Mouse (Mus musculus): Measurements from ENCODE around the gene Aldh16a1. TPM values are rescaled to one million over a fixed set of nuclear protein-coding genes. Genes with fewer than 3 reads are reported as not detected.
"Not testable (repeated sequence)": the region's sequence is repeated elsewhere in the genome, so short reads cannot be mapped to it uniquely, and the experiment has no call there.

Aldh16a1 gene
- polyA plus RNA-seq, 1 experiment from 2014 or later: 13.0 TPM

- peaks cover 43% of the 10 kb centered on the region for H3K79me2 ChIP-seq (ENCODE audit: inconsistent target)
- peaks cover 30% of the 10 kb centered on the region for H3K36me3 ChIP-seq (ENCODE audit: inconsistent target)
- WGBS (ENCODE audit: missing documents): 56% methylated on average over 21 of the region's 21 CpGs
- H3K27ac ChIP-seq: peak overlapping the region; percentile 90
- H3K4me3 ChIP-seq (ENCODE audit: inconsistent target): peak overlapping the region; percentile 99
These were observed 27.3 kb downstream of the Aldh16a1 start for GRCm38 (mm10) chr7:45126844-45127699.

- peaks cover 43% of the 10 kb centered on the region for H3K79me2 ChIP-seq (ENCODE audit: inconsistent target)
- WGBS (ENCODE audit: missing documents): 88% methylated on average over 17 of the region's 17 CpGs
- H3K36me3 ChIP-seq (ENCODE audit: inconsistent target): peaks cover 38% of the 10 kb centered on the region
- H3K4me3 ChIP-seq (ENCODE audit: inconsistent target): no peak overlapping the region
- peak overlapping the region; percentile 90; the same call in 1 of the 2 replicates for H3K27ac ChIP-seq
These were observed 28.1 kb downstream of the Aldh16a1 start for GRCm38 (mm10) chr7:45126147-45126843.

- peaks cover 44% of the 10 kb centered on the region for H3K36me3 ChIP-seq (ENCODE audit: inconsistent target)
- H3K27ac ChIP-seq; H3K4me3 ChIP-seq (ENCODE audit: inconsistent target): not testable (repeated sequence)
- 74% methylated on average over 5 of the region's 5 CpGs for WGBS (ENCODE audit: missing documents)
- peaks cover 43% of the 10 kb centered on the region for H3K79me2 ChIP-seq (ENCODE audit: inconsistent target)
These were observed 28.7 kb downstream of the Aldh16a1 start for GRCm38 (mm10) chr7:45125649-45126048.

- 85% methylated on average over 7 of the region's 7 CpGs for WGBS (ENCODE audit: missing documents)
- H3K36me3 ChIP-seq (ENCODE audit: inconsistent target): peaks cover 49% of the 10 kb centered on the region
- peak overlapping the region; percentile 36; the same call in 1 of the 2 replicates for H3K27ac ChIP-seq
- H3K79me2 ChIP-seq (ENCODE audit: inconsistent target): peaks cover 43% of the 10 kb centered on the region
- no peak overlapping the region for H3K4me3 ChIP-seq (ENCODE audit: inconsistent target)
These were observed 29.2 kb downstream of the Aldh16a1 start for GRCm38 (mm10) chr7:45125144-45125600.

- H3K79me2 ChIP-seq (ENCODE audit: inconsistent target): peaks cover 43% of the 10 kb centered on the region
- 4% methylated on average over 56 of the region's 59 CpGs for WGBS (ENCODE audit: missing documents)
- peaks cover 53% of the 10 kb centered on the region for H3K36me3 ChIP-seq (ENCODE audit: inconsistent target)
- peak within 1 kb of the TSS; percentile 95 for H3K27ac ChIP-seq
- peak within 1 kb of the TSS; percentile 99 for H3K4me3 ChIP-seq (ENCODE audit: inconsistent target)
These were observed 29.9 kb downstream of the Aldh16a1 start, which contains the start of gene Rps11 for GRCm38 (mm10) chr7:45124224-45125143. Gene Rps11, minus strand, starts transcription at chr7:45124439.

- Histone ChIP-seq H3K27ac (peak overlapping the region; percentile 95), H3K36me3 (ENCODE audit: inconsistent target) (peaks cover 53% of the 10 kb centered on the region), H3K79me2 (ENCODE audit: inconsistent target) (peaks cover 39% of the 10 kb centered on the region), H3K4me3 (ENCODE audit: inconsistent target) (peak overlapping the region; percentile 99)
- 7% methylated on average over 12 of the region's 12 CpGs for WGBS (ENCODE audit: missing documents)
These were observed 31.2 kb downstream of the Aldh16a1 start for GRCm38 (mm10) chr7:45123186-45123570.

- peak overlapping the region; percentile 99 for H3K4me3 ChIP-seq (ENCODE audit: inconsistent target)
- peaks cover 53% of the 10 kb centered on the region for H3K36me3 ChIP-seq (ENCODE audit: inconsistent target)
- 67% methylated on average over 13 of the region's 15 CpGs for WGBS (ENCODE audit: missing documents)
- H3K27ac ChIP-seq: peak overlapping the region; percentile 95
- peaks cover 34% of the 10 kb centered on the region for H3K79me2 ChIP-seq (ENCODE audit: inconsistent target)
These were observed 31.7 kb downstream of the Aldh16a1 start for GRCm38 (mm10) chr7:45122561-45123185.

GRCm38 (mm10) chr7:45121966-45122365, 32.4 kb downstream of the Aldh16a1 start:
- peaks cover 27% of the 10 kb centered on the region for H3K79me2 ChIP-seq (ENCODE audit: inconsistent target)
- H3K36me3 ChIP-seq (ENCODE audit: inconsistent target): peaks cover 51% of the 10 kb centered on the region
- no peak overlapping the region for H3K4me3 ChIP-seq (ENCODE audit: inconsistent target)
- H3K27ac ChIP-seq: no peak overlapping the region

- H3K36me3 ChIP-seq (ENCODE audit: inconsistent target): peaks cover 46% of the 10 kb centered on the region
- 22% methylated on average over 7 of the region's 8 CpGs for WGBS (ENCODE audit: missing documents)
- H3K27ac ChIP-seq: no peak overlapping the region
- peaks cover 21% of the 10 kb centered on the region for H3K79me2 ChIP-seq (ENCODE audit: inconsistent target)
- H3K4me3 ChIP-seq (ENCODE audit: inconsistent target): no peak overlapping the region
These were observed 33.0 kb downstream of the Aldh16a1 start for GRCm38 (mm10) chr7:45121404-45121803.

- WGBS (ENCODE audit: missing documents): 84% methylated on average over 5 of the region's 5 CpGs
- H3K4me3 ChIP-seq (ENCODE audit: inconsistent target): no peak overlapping the region
- H3K36me3 ChIP-seq (ENCODE audit: inconsistent target): peaks cover 32% of the 10 kb centered on the region
- H3K27ac ChIP-seq: no peak overlapping the region
- peaks cover 17% of the 10 kb centered on the region for H3K79me2 ChIP-seq (ENCODE audit: inconsistent target)
These were observed 34.3 kb downstream of the Aldh16a1 start for GRCm38 (mm10) chr7:45119780-45120709.

GRCm38 (mm10) chr7:45118336-45118735, 36.0 kb downstream of the Aldh16a1 start:
- H3K4me3 ChIP-seq (ENCODE audit: inconsistent target): no peak overlapping the region
- H3K27ac ChIP-seq: no peak overlapping the region
- H3K79me2 ChIP-seq (ENCODE audit: inconsistent target): peaks cover 9% of the 10 kb centered on the region
- 93% methylated on average over 5 of the region's 6 CpGs for WGBS (ENCODE audit: missing documents)
- H3K36me3 ChIP-seq (ENCODE audit: inconsistent target): peaks cover 32% of the 10 kb centered on the region

- Histone ChIP-seq H3K4me3 (ENCODE audit: inconsistent target) (no peak overlapping the region), H3K79me2 (ENCODE audit: inconsistent target) (peaks cover 1% of the 10 kb centered on the region), H3K27ac (no peak overlapping the region), H3K36me3 (ENCODE audit: inconsistent target) (peaks cover 28% of the 10 kb centered on the region)
- 75% methylated on average over 8 of the region's 8 CpGs for WGBS (ENCODE audit: missing documents)
These were observed 36.8 kb downstream of the Aldh16a1 start for GRCm38 (mm10) chr7:45117566-45117965.

- Histone ChIP-seq H3K36me3 (ENCODE audit: inconsistent target) (no peaks in the 10 kb centered on the region), H3K79me2 (ENCODE audit: inconsistent target) (no peaks in the 10 kb centered on the region), H3K4me3 (ENCODE audit: inconsistent target) (no peak overlapping the region), H3K27ac (no peak overlapping the region)
- 100% methylated on average over 2 of the region's 2 CpGs for WGBS (ENCODE audit: missing documents)
These were observed 40.9 kb downstream of the Aldh16a1 start for GRCm38 (mm10) chr7:45113476-45113875.

Data from macrophage (primary cell).